Mouse (Mus musculus) intestine, embryonic 14.5 days (tissue): ENCODE measurements around the gene Gm4567. TPM values are rescaled to one million over a fixed set of nuclear protein-coding genes. Genes with fewer than 3 reads are reported as not detected.
"Not testable (repeated sequence)": the region's sequence is repeated elsewhere in the genome, so short reads cannot be mapped to it uniquely, and the experiment has no call there.

Experiments used
- ATAC-seq: fragments of 200-750 bp; cut with Nextera tagmentation; replicated peaks from 2 replicates; pipeline ENCODE4 v1.8.0; 2017; ENCODE audit warnings: low read depth, moderate number of reproducible peaks, moderate TSS enrichment, moderate library complexity; ENCODE audit not compliant: low FRiP score, low TSS enrichment
- DNase-seq: peaks from one replicate; pipeline ENCODE4 v3.0.0-alpha.2; 2018; ENCODE audit warnings: low spot score
- H3K27ac ChIP-seq: fragments of 300-500 bp; sonication (generic); 2 replicates; pipeline ENCODE4 v1.5.1; 2014; ENCODE audit warnings: low read depth, mild to moderate bottlenecking, control low read depth
- H3K27me3 ChIP-seq: fragments of 300-500 bp; sonication (generic); replicated peaks from 2 replicates; pipeline ENCODE4 v1.6.1; 2014; ENCODE audit warnings: low read length, control low read depth; ENCODE audit not compliant: control insufficient read depth, insufficient read depth
- H3K36me3 ChIP-seq: fragments of 300-500 bp; sonication (generic); 2 replicates; pipeline ENCODE4 v1.6.1; 2014; ENCODE audit warnings: low read length, control low read depth; ENCODE audit not compliant: control insufficient read depth, insufficient read depth
- H3K4me1 ChIP-seq: fragments of 300-500 bp; sonication (generic); replicated peaks from 2 replicates; pipeline ENCODE4 v1.6.1; 2014; ENCODE audit warnings: low read length, control low read depth, mixed read lengths; ENCODE audit not compliant: control insufficient read depth, insufficient read depth
- H3K4me2 ChIP-seq: fragments of 300-500 bp; sonication (generic); 2 replicates; pipeline ENCODE4 v1.6.1; 2014; ENCODE audit warnings: low read length
- H3K4me3 ChIP-seq: fragments of 300-500 bp; sonication (generic); 2 replicates; pipeline ENCODE4 v1.5.1; 2014; ENCODE audit warnings: low read depth, low read length, control low read depth, mixed read lengths
- H3K9ac ChIP-seq: fragments of 300-500 bp; sonication (generic); 2 replicates; pipeline ENCODE4 v1.6.1; 2014; ENCODE audit warnings: mild to moderate bottlenecking, low read length
- H3K9me3 ChIP-seq: fragments of 300-500 bp; sonication (generic); 2 replicates; pipeline ENCODE4 v1.6.1; 2016; ENCODE audit warnings: low read length, control low read depth; ENCODE audit not compliant: control insufficient read depth
- WGBS: fragments of 180-500 bp; shearing (Covaris S2); extraction: QIAGEN DNeasy Blood & Tissue Kit; methylation state at CpG from one replicate; pipeline ENCODE4 v1.1.7; 2014; 5-methylcytosine and 5-hydroxymethylcytosine counted together
- polyA plus RNA-seq: library from polyadenylated mRNA; unstranded; fragments of >200 nt; fragmentation: Nextera tagmentation; extraction: Ambion mirVana; gene quantifications from 2 replicates; pipeline ENCODE4 v1.2.1, GENCODE M21; 2014

Gene Gm4567
- not detected in 2 replicates for polyA plus RNA-seq

DNA sequence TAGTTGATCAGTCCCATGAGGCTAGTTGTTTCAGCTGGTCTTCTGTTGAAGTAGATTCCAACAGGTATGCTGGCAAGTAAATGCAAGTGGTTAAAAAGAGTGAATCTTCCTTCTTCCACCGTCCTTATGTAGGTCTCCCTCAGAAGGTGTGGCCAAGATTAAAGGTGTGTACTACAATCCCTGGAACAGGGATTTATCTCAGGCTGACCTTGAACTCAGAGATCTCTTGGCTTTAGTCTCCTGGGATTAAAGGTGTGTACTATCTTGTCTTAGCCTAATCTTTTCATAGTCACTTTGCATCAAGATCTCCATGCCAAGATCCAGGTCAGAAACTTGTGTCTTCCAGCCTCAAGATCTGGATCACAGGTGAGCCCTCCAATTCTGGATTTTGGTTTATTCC, at the start of gene Gm4567:
Gene Gm4567, minus strand, starts transcription at position 101 of the 400 bp plus-strand sequence.
- not testable (repeated sequence) for DNase-seq, H3K27ac ChIP-seq

DNA sequence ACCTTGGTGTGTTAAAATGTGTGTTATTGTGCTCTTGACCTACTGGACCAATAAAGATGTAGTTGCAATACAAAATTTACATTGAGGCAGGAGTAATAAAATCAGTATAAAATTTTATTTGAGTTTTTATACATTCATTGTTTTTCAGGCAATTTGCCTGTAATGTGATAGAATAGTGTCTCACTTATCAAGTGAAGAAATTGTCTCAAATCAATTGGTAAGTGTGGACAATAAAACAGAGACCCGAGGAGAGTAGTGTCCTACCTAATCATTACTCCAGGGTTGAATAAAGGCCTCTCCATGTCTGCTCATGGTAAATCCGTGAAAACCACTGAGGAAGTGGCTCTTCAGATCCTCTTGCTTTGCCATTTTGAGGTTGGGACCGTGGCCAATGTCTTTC, 41.9 kb upstream of the Gm4567 start, which contains the start of gene Vmn1r157:
Gene Vmn1r157, plus strand, starts transcription at position 301 of the 400 bp plus-strand sequence.
- WGBS = 23% methylated on average over 2 of the region's 3 CpGs
- DNase-seq, H3K4me3 ChIP-seq: not testable (repeated sequence)

More for the DNA sequence above, at the start of gene Gm4567:
- not testable (repeated sequence) for H3K27me3 ChIP-seq, H3K9me3 ChIP-seq, H3K9ac ChIP-seq, H3K36me3 ChIP-seq, H3K4me3 ChIP-seq, H3K4me1 ChIP-seq, ATAC-seq, H3K4me2 ChIP-seq
- WGBS = no CpG with 5 or more reads among the region's 1 CpGs

DNA sequence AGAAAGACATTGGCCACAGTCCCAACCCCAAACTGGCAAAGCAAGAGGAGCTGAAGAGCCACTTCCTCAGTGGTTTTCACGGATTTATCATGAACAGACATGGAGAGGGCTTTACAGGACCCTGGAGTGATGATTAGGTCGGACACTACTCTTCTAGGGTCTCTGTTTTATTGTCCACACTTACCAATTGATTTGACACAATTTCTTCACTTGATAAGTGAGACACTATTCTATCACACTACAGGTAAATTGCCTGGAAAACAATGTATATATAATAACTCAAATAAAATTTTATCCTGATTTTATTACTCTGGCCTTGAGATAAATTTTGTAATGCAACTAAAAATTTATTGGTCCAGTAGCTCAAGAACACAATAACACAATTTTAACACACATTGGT, 27.3 kb downstream of the Gm4567 start, which contains the start of gene Gm8693:
Gene Gm8693, minus strand, starts transcription at position 101 of the 400 bp plus-strand sequence.
- not testable (repeated sequence) for H3K9me3 ChIP-seq, H3K36me3 ChIP-seq, H3K4me1 ChIP-seq, H3K4me2 ChIP-seq, ATAC-seq, H3K9ac ChIP-seq, DNase-seq, H3K27me3 ChIP-seq, H3K27ac ChIP-seq, H3K4me3 ChIP-seq
- no CpG with 5 or more reads among the region's 2 CpGs for WGBS

More for the DNA sequence above, 41.9 kb upstream of the Gm4567 start, which contains the start of gene Vmn1r157:
- not testable (repeated sequence) for ATAC-seq, H3K27ac ChIP-seq, H3K4me2 ChIP-seq, H3K4me1 ChIP-seq, H3K36me3 ChIP-seq, H3K27me3 ChIP-seq, H3K9ac ChIP-seq, H3K9me3 ChIP-seq

Other genes with a start within 250 kb of the Gm4567 start
- not detected in 2 replicates for gene Vmn1r151, start 220.0 kb downstream of the Gm4567 start, polyA plus RNA-seq
- not detected in 2 replicates for gene Vmn1r152, start 196.7 kb downstream of the Gm4567 start, polyA plus RNA-seq
- not detected in 2 replicates for gene Gm8677, start 184.8 kb downstream of the Gm4567 start, polyA plus RNA-seq
- not detected in 2 replicates for gene Gm4201, start 154.4 kb downstream of the Gm4567 start, polyA plus RNA-seq
- not detected in 2 replicates for gene Gm4565, start 131.6 kb downstream of the Gm4567 start, polyA plus RNA-seq
- not detected in 2 replicates for gene Vmn1r155, start 61.7 kb downstream of the Gm4567 start, polyA plus RNA-seq
- gene Gm8693, start 27.4 kb downstream of the Gm4567 start, polyA plus RNA-seq = not detected in 2 replicates
- gene Vmn1r157, start 42.0 kb upstream of the Gm4567 start, polyA plus RNA-seq = not detected in 2 replicates
- gene Vmn1r158, start 71.1 kb upstream of the Gm4567 start, polyA plus RNA-seq = not detected in 2 replicates
- gene Vmn1r159, start 123.9 kb upstream of the Gm4567 start, polyA plus RNA-seq = not detected in 2 replicates
- not detected in 2 replicates for gene Vmn1r160, start 151.5 kb upstream of the Gm4567 start, polyA plus RNA-seq